Mouse (Mus musculus): ENCODE data around the gene Gk5. TPM values are rescaled to one million over a fixed set of nuclear protein-coding genes. Genes with fewer than 3 reads are reported as not detected.
A peak's percentile ranks its signal among the peaks of the same experiment; 100 is the strongest.
"Not testable (repeated sequence)": the region's sequence is repeated elsewhere in the genome, so short reads cannot be mapped to it uniquely, and the experiment has no call there.

The Gk5 gene
- polyA plus RNA-seq, 1 experiment = 2.5 TPM

- H3K27me3 ChIP-seq (ENCODE audit: control insufficient read depth, insufficient read depth, low read length) = no peaks in the 10 kb centered on the region
- WGBS = 89% methylated on average over 7 of the region's 7 CpGs
- no peak overlapping the region for H3K4me3 ChIP-seq (ENCODE audit: low read depth, low read length)
- TF ChIP-seq POLR2A (IDR thresholded peaks at IDR 0.05; ENCODE audit: low read depth, low read length) (no peak), CTCF (IDR thresholded peaks at IDR 0.05; ENCODE audit: extremely low read depth, insufficient read length, insufficient replicate concordance, low read depth, low read length) (no peak)
- H3K36me3 ChIP-seq (ENCODE audit: control insufficient read depth, insufficient read depth, low read length) = peaks cover 7% of the 10 kb centered on the region; the same call in 1 of the 2 replicates
- H3K4me1 ChIP-seq (ENCODE audit: control insufficient read depth, insufficient read depth, insufficient read length, low read length) = no peaks in the 10 kb centered on the region
- no peak overlapping the region for H3K27ac ChIP-seq (ENCODE audit: insufficient read depth, low read depth, low read length)
These were observed 44.3 kb downstream of the Gk5 start for GRCm38 (mm10) chr9:96163443-96163842.

- H3K4me1 ChIP-seq (ENCODE audit: control insufficient read depth, insufficient read depth, insufficient read length, low read length); H3K4me3 ChIP-seq (ENCODE audit: low read depth, low read length); H3K27ac ChIP-seq (ENCODE audit: insufficient read depth, low read depth, low read length); H3K36me3 ChIP-seq (ENCODE audit: control insufficient read depth, insufficient read depth, low read length); H3K27me3 ChIP-seq (ENCODE audit: control insufficient read depth, insufficient read depth, low read length): not testable (repeated sequence)
- 99% methylated on average over 15 of the region's 15 CpGs for WGBS
These were observed 44.8 kb downstream of the Gk5 start for GRCm38 (mm10) chr9:96163983-96164382.

DNA sequence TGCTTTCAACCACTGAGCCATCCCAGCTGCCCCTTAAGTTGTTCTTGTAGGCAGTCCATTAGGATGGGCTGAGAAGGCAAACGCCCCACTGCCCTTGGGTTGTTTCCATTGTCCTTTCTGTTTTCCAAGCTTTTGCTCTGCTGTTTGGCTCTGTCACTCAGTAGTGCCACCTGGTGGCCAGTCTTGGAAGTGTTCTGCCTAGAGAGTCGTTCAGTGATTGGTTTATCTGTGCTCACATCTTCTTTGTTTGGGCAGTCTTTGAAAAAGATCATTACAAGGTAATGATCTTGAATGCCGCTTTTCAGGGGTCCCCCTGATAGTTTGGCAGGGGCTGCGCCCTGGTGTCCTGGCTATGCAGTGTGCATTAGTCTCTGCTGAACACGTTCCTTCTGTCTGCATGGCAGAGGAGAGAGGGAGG is 48.0 kb downstream of the Gk5 start:
- H3K4me3 ChIP-seq (ENCODE audit: low read depth, low read length) = no peak overlapping the region
- H3K27me3 ChIP-seq (ENCODE audit: control insufficient read depth, insufficient read depth, low read length) = no peaks in the 10 kb centered on the region
- WGBS = 56% methylated on average over 5 of the region's 5 CpGs
- TF ChIP-seq POLR2A (IDR thresholded peaks at IDR 0.05; ENCODE audit: low read depth, low read length) (no peak), CTCF (IDR thresholded peaks at IDR 0.05; ENCODE audit: extremely low read depth, insufficient read length, insufficient replicate concordance, low read depth, low read length) (peak; percentile 92; the same call in 1 of the 2 replicates)
- H3K4me1 ChIP-seq (ENCODE audit: control insufficient read depth, insufficient read depth, insufficient read length, low read length) = no peaks in the 10 kb centered on the region
- no peaks in the 10 kb centered on the region for H3K36me3 ChIP-seq (ENCODE audit: control insufficient read depth, insufficient read depth, low read length)
- no peak overlapping the region for H3K27ac ChIP-seq (ENCODE audit: insufficient read depth, low read depth, low read length)

DNA sequence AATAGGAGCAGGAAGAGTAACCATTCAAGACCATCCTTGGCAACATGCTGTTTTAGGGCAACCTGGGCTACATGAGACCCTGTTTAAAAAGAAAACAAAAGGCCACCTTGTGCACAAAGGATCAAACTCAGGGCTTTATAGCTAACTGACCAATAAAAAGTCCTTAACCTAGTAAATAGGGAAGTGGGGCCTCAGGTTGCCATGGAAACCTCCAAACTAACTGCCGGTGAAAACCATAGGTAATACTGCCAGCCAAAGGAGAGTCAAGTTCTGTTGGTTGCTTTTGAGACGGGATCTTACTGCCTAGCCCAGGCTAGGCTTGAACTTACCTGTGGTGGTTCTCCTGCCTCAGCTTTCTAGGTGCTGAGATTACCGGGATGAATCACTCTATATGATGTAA is 51.4 kb downstream of the Gk5 start:
- TF ChIP-seq CTCF (IDR thresholded peaks at IDR 0.05; ENCODE audit: extremely low read depth, insufficient read length, insufficient replicate concordance, low read depth, low read length) (no peak), POLR2A (IDR thresholded peaks at IDR 0.05; ENCODE audit: low read depth, low read length) (no peak)
- Histone ChIP-seq H3K27me3 (ENCODE audit: control insufficient read depth, insufficient read depth, low read length) (no peaks in the 10 kb centered on the region), H3K4me3 (ENCODE audit: low read depth, low read length) (no peak overlapping the region), H3K27ac (ENCODE audit: insufficient read depth, low read depth, low read length) (no peak overlapping the region), H3K4me1 (ENCODE audit: control insufficient read depth, insufficient read depth, insufficient read length, low read length) (no peaks in the 10 kb centered on the region), H3K36me3 (ENCODE audit: control insufficient read depth, insufficient read depth, low read length) (peaks cover 2% of the 10 kb centered on the region; the same call in 1 of the 2 replicates)
- 75% methylated on average over 3 of the region's 3 CpGs for WGBS

DNA sequence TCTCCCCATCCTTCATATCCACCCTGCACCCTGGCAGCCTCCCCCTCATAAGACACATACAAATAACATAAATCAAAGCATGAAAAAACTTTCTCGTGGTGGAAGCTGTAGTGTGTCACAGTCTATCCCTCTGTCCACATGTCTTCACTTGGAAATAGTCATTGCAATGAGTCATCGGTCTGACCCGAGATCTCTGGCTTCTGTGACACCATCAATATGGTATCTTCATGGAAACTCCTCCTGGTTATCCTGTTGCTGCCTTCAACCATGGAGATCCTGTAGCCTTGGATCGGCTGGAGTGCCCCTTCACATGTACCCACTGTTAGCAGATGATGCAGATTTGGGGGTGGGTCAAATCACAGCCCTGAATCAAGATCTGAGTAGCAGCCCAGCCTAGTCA is 65.7 kb downstream of the Gk5 start:
- WGBS = 74% methylated on average over 4 of the region's 4 CpGs
- TF ChIP-seq CTCF (IDR thresholded peaks at IDR 0.05; ENCODE audit: extremely low read depth, insufficient read length, insufficient replicate concordance, low read depth, low read length) (no peak), POLR2A (IDR thresholded peaks at IDR 0.05; ENCODE audit: low read depth, low read length) (no peak)
- no peak overlapping the region for H3K27ac ChIP-seq (ENCODE audit: insufficient read depth, low read depth, low read length)
- no peak overlapping the region for H3K4me3 ChIP-seq (ENCODE audit: low read depth, low read length)
- H3K36me3 ChIP-seq (ENCODE audit: control insufficient read depth, insufficient read depth, low read length) = peaks cover 2% of the 10 kb centered on the region; the same call in 1 of the 2 replicates
- peaks cover 2% of the 10 kb centered on the region; the same call in 1 of the 2 replicates for H3K4me1 ChIP-seq (ENCODE audit: control insufficient read depth, insufficient read depth, insufficient read length, low read length)
- no peaks in the 10 kb centered on the region for H3K27me3 ChIP-seq (ENCODE audit: control insufficient read depth, insufficient read depth, low read length)

DNA sequence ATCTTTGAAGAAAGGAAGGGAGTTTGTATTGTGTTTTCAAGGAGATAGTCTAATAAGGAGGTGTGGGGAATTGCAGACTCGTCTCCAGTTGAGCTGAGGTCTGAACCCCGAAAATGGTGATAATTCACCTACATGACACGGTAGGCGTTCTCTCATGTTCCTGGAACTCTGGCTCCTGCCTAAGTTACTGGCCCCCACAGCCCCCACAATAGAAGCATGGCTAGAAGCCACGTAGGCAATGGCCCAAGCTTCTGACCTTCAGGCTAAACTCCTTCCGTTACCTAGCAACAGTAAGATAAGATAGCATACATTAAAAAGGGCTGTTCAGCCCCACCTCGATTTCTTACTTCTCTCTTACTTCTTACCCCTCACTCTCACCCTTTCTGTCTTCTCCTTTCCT is 67.5 kb downstream of the Gk5 start:
- WGBS = 29% methylated on average over 7 of the region's 7 CpGs
- H3K27me3 ChIP-seq (ENCODE audit: control insufficient read depth, insufficient read depth, low read length) = no peaks in the 10 kb centered on the region
- no peak for TF ChIP-seq CTCF (IDR thresholded peaks at IDR 0.05; ENCODE audit: extremely low read depth, insufficient read length, insufficient replicate concordance, low read depth, low read length)
- TF ChIP-seq POLR2A (IDR thresholded peaks at IDR 0.05; ENCODE audit: low read depth, low read length) = no peak
- H3K36me3 ChIP-seq (ENCODE audit: control insufficient read depth, insufficient read depth, low read length) = peaks cover 2% of the 10 kb centered on the region; the same call in 1 of the 2 replicates
- H3K27ac ChIP-seq (ENCODE audit: insufficient read depth, low read depth, low read length) = no peak overlapping the region
- no peak overlapping the region for H3K4me3 ChIP-seq (ENCODE audit: low read depth, low read length)
- H3K4me1 ChIP-seq (ENCODE audit: control insufficient read depth, insufficient read depth, insufficient read length, low read length) = peaks cover 2% of the 10 kb centered on the region; the same call in 1 of the 2 replicates

DNA sequence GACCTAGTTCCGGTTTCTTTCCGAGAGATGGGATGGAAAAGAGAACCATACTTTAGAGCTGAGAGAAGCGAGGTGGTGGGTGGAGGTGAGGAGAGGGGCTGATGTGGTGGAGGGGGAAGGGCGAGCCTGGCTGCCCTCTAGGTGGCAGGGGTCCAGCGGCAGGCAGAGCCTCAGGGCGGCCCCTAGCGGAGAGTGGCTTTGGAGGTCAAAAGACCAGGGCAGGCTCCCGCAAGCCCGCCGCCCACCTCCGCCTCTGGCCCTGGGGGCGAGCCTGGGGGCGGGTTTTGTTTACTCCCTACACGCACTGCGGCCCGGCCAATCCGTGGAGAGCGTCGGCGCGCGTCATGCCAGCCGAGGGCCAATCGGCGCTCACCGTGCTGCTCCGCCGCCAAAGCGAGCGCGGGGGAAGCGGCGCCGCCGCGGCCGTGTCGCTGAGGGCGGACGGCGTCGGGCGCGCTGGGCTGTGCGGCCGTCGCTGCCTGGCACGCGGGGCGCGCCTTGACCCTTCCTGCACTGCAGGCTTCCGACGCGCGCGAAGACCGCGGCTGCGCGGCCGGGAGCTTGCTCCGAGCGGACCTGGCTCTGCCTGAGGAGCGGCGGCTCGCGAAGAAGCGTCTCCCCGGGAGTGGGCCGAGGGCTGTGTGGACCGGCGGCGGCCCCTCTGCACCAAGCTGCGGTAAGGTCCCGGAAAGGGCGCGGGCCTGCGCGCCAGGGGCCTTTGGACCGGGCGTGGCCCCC is 76.9 kb downstream of the Gk5 start, which contains the start of gene Tfdp2:
Gene Tfdp2 (plus strand): TSS at position 391 of the 738 bp plus-strand sequence.
- H3K4me1 ChIP-seq (ENCODE audit: control insufficient read depth, insufficient read depth, insufficient read length, low read length) = peaks cover 3% of the 10 kb centered on the region; the same call in 1 of the 2 replicates
- H3K27ac ChIP-seq (ENCODE audit: insufficient read depth, low read depth, low read length) = peak within 1 kb of the TSS; percentile 91
- H3K27me3 ChIP-seq (ENCODE audit: control insufficient read depth, insufficient read depth, low read length) = no peaks in the 10 kb centered on the region
- peak; percentile 19; the same call in 1 of the 2 replicates for TF ChIP-seq CTCF (IDR thresholded peaks at IDR 0.05; ENCODE audit: extremely low read depth, insufficient read length, insufficient replicate concordance, low read depth, low read length)
- peak; percentile 46 for TF ChIP-seq POLR2A (IDR thresholded peaks at IDR 0.05; ENCODE audit: low read depth, low read length)
- H3K36me3 ChIP-seq (ENCODE audit: control insufficient read depth, insufficient read depth, low read length) = no peaks in the 10 kb centered on the region
- peak within 1 kb of the TSS; percentile 93 for H3K4me3 ChIP-seq (ENCODE audit: low read depth, low read length)
- under 1% methylated on average over 81 of the region's 81 CpGs for WGBS

Measured in small intestine, adult 2 months (tissue).